Mouse (Mus musculus) MEL (cell line): ENCODE results near the gene Bmp8b.

ENCODE experiments used
- CHD1 ChIP-seq: IDR thresholded peaks from 2 replicates; pipeline ENCODE4 v1.6.1; 2012; ENCODE audit warnings: low read depth, mild to moderate bottlenecking, inconsistent platforms, low read length, improper control_type of control experiment
- CTCF ChIP-seq, 3 experiments: IDR thresholded peaks in 2 of 3; conservative IDR thresholded peaks in 1 of 3; 2 replicates each; pipeline ENCODE4 v1.5.1; 2011 to 2012; ENCODE audit warnings: low read length in 3 of 3, low read depth in 2 of 3, mild to moderate bottlenecking in 2 of 3, improper control_type of control experiment in 1 of 3, inconsistent platforms in 1 of 3, mixed read lengths in 1 of 3, moderate library complexity in 1 of 3; ENCODE audit not compliant: control insufficient read depth in 1 of 3, insufficient read depth in 1 of 3, poor library complexity in 1 of 3, severe bottlenecking in 1 of 3
- EP300 ChIP-seq, 2 experiments: IDR thresholded peaks; 2 replicates each; pipeline ENCODE4 v1.6.1; 2011; ENCODE audit warnings: improper control_type of control experiment in 2 of 2, low read length in 2 of 2, low read depth in 1 of 2, mild to moderate bottlenecking in 1 of 2
- GATA1 ChIP-seq: IDR thresholded peaks from 2 replicates; pipeline ENCODE4 v1.6.1; 2011; ENCODE audit warnings: low read depth, low read length, improper control_type of control experiment
- JUND ChIP-seq: IDR thresholded peaks from 2 replicates; pipeline ENCODE4 v1.6.1; 2011; ENCODE audit warnings: low read depth, mild to moderate bottlenecking, improper control_type of control experiment, low read length
- POLR2A ChIP-seq, 2 experiments: IDR thresholded peaks; 2 replicates each; pipeline ENCODE4 v1.6.1; 2011 to 2012; ENCODE audit warnings: low read length in 2 of 2, mild to moderate bottlenecking in 2 of 2, control low read depth in 1 of 2, improper control_type of control experiment in 1 of 2, low read depth in 1 of 2, moderate library complexity in 1 of 2; ENCODE audit not compliant: control insufficient read depth in 1 of 2, insufficient read depth in 1 of 2, poor library complexity in 1 of 2
- SMC3 ChIP-seq: IDR thresholded peaks from 2 replicates; pipeline ENCODE4 v1.6.1; 2011; ENCODE audit warnings: low read depth, low read length, improper control_type of control experiment
- USF1 ChIP-seq: IDR thresholded peaks from 2 replicates; pipeline ENCODE4 v1.6.1; 2014; ENCODE audit warnings: low read depth, mild to moderate bottlenecking, inconsistent platforms, low read length, improper control_type of control experiment, moderate library complexity
- ZKSCAN1 ChIP-seq: IDR thresholded peaks from 2 replicates; pipeline ENCODE4 v1.6.1; 2012; ENCODE audit warnings: low read depth, mild to moderate bottlenecking, inconsistent platforms, low read length, improper control_type of control experiment, moderate library complexity
- ZNF384 ChIP-seq: IDR thresholded peaks from 2 replicates; pipeline ENCODE4 v1.6.1; 2012; ENCODE audit warnings: low read depth, mild to moderate bottlenecking, inconsistent platforms, low read length, improper control_type of control experiment

DNA sequence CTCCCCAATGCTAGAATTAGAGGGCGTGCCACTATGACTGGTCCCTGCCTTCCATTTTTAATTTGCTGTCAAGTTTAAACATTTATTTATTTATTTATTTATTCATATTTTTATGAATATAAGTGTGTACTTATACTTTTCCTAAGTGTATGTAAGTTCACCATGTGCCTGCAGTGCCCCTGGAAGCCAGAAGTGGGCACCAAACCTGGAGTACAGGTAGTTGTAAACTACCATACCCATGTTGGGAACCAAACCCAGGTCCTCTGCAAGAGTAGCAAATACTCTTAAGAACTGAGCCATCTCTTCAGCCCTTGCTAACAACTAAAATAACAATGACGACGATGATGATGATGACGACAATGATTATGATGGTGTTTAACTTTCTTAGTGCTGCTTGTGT is 47.0 kb downstream of the Bmp8b start:
- TF ChIP-seq ZNF384 (no peak), USF1 (no peak), CHD1 (no peak), JUND (no peak), ZKSCAN1 (no peak), CTCF (IDR thresholded peaks at IDR 0.05 in 2 of 3, conservative IDR thresholded peaks at IDR 0.05 in 1 of 3; ENCODE audit: control insufficient read depth in 1 of 3, insufficient read depth in 1 of 3, low read depth in 2 of 3, low read length in 3 of 3, poor library complexity in 1 of 3, severe bottlenecking in 1 of 3) (peak in 2 of 3 experiments; percentile 26 to 34; a peak in 4 of 6 replicates), POLR2A (IDR thresholded peaks at IDR 0.05; ENCODE audit: control insufficient read depth in 1 of 2, insufficient read depth in 1 of 2, low read depth in 1 of 2, low read length in 2 of 2, poor library complexity in 1 of 2) (no peak), GATA1 (no peak), SMC3 (0 out of 2 replicates have a peak, but pooled peaks have one; percentile 8), EP300 (IDR thresholded peaks at IDR 0.05; ENCODE audit: low read depth in 1 of 2, low read length in 2 of 2) (no peak)
